Mouse (Mus musculus): ENCODE data around the gene Agr3.

- TF ChIP-seq CTCF (IDR thresholded peaks at IDR 0.05; ENCODE audit: low read depth, low read length), result no peak
- no peak for TF ChIP-seq GATA1 (IDR thresholded peaks at IDR 0.05; ENCODE audit: borderline replicate concordance, low read length)
- TF ChIP-seq GATA2 (IDR thresholded peaks at IDR 0.05; ENCODE audit: borderline replicate concordance, low read depth, low read length), result no peak
- no peak for TF ChIP-seq TAL1 (conservative IDR thresholded peaks at IDR 0.05; ENCODE audit: low read depth, low read length)
- no peak for TF ChIP-seq POLR2AphosphoS5 (IDR thresholded peaks at IDR 0.05; ENCODE audit: insufficient replicate concordance, low read depth, low read length)
Measured at GRCm38 (mm10) chr12:35951757-35952156, 26.3 kb downstream of the Agr3 start.

All from G1E (cell line).